Mouse (Mus musculus) heart, postnatal 14 days (tissue): ENCODE measurements around the gene Pate2. TPM values are rescaled to one million over a fixed set of nuclear protein-coding genes. Genes with fewer than 3 reads are reported as not detected.

Experiments used
- DNase-seq, 2 experiments: peaks; one replicate each; pipeline ENCODE4 v3.0.0; 2021 to 2022
- intact Hi-C: fragments of 180-260 bp; cut with DNase I; formaldehyde crosslinking; loops from one replicate; pipeline ENCODE4 v1.15.1; 2025
- long read RNA-seq, 2 experiments: library from polyadenylated mRNA; stranded (forward); transcript quantifications; one replicate each; pipeline ENCODE4 v2.0.0; 2021
- total RNA-seq, 2 experiments: library from RNA; stranded (reverse); gene quantifications; 2 replicates each; pipeline ENCODE4 v1.2.3; 2021

Pate2 gene
- total RNA-seq = not detected
- long read RNA-seq, experiment 1 = 0 reads
- long read RNA-seq, experiment 2 = 0 reads

DNA sequence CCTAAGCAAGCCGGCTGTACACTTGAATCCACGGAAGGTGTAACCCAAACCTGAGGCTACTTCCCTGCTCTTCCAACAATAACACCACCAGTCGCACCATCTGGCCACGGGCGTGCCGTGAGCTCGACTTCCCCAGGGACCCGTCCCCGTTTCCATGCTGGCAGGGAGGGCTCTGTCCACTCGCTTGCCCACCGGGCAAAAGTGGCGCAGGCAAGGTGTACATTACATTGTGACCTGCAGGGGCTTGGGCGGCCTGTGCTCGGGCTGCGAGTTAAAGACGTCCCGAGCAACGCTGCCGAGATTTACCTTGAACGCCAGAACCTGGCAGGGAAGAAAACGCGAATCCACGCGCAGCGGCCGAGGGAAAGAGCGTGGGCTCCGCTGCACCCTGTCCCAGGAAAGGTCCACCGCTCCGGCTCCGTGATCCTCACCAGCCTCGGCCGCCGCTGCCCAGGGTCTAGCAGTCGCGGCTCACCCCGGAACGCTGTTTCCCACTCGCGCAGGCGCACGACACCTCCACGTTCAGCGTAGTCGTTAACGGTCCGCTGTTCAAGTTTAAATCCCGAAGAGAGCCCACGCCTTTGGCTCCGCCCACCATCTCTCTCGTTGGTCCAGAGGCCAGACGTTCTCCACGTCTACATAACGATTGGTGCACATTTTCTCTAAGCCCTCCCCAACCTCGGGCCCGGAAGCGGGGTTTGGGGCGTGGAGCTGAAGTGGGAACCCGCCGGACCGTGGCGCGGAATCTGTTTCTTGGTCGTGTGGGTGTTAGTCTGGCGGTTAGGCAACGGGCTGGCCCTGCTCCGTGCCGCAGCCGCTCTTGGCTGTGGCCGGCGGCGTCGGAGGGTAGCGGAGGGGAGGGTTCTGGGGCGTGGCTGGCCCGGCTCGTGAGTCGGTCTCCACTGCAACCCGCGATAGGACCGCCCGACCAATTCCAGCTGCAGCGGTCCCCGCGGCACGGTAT, at the start of gene Pate2, which contains the start of gene Hyls1:
Gene Pate2 (plus strand): TSS at position 714 of the 964 bp plus-strand sequence.
Gene Hyls1 (minus strand): TSS at position 828 of the 964 bp plus-strand sequence.
- intact Hi-C loops = no loop called here
- peak; percentile 92 for DNase-seq

GRCm38 (mm10) chr9:35520631-35521348, 49.3 kb upstream of the Pate2 start:
- DNase-seq = no peak
- intact Hi-C loops = no loop called here

- DNase-seq = no peak
- intact Hi-C loops = no loop called here
Observed at GRCm38 (mm10) chr9:35522241-35522640, 47.8 kb upstream of the Pate2 start.

DNA sequence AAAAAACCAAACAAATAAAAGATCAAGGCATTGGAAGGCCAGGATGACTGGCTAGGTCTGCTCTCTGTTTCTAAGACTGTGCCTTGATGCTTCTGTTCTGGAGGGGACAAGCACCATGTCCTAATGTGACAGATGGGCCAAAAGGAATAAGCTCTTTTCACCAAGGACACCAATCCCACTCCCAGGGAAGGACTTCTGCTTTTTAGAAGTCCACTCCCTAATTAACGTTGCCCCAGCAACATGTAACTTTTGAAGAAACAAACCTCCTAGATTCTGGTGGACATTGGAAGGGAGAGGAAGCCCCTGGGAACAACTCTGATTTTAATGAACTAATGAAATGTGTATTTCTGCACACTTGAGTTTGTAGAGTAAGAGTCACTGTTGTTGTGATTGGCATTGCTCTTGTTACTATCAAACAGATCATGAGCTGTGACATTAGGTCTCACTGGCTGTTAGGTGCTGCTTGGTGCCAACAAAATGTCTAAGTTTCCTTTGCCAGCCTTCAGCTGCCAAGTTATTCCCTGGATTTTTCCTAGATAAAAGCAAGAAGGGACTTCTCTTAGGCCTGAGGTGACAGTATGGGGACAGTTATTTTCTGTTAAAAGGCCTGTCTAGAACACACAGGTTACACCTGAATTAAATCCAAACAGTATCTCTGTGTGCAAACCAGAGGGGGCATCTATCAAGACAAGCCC, 47.1 kb upstream of the Pate2 start:
- no peak for DNase-seq
- intact Hi-C loops = no loop called here

DNA sequence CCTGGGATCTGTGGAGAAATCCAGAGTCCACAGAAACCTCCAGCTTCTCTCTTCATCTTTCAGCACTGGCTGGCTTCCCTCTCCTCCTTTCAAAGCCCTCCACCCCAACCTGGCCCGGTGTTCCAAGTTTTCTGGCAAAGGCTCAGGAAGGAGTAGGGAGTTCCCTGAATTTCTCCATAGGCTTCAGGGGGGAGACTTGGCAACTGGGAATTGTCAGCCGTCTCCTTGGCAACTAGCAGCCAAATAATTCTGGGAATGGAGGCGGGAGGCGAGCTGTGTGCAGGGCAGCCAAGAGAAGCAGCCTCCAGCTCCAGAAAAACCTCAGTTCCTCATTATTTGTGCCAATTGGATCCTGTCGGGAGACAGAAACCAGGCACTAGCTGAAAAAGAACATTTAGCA, 46.5 kb upstream of the Pate2 start:
- DNase-seq = peak; percentile 47 to 50
- intact Hi-C loops = no loop called here

DNA sequence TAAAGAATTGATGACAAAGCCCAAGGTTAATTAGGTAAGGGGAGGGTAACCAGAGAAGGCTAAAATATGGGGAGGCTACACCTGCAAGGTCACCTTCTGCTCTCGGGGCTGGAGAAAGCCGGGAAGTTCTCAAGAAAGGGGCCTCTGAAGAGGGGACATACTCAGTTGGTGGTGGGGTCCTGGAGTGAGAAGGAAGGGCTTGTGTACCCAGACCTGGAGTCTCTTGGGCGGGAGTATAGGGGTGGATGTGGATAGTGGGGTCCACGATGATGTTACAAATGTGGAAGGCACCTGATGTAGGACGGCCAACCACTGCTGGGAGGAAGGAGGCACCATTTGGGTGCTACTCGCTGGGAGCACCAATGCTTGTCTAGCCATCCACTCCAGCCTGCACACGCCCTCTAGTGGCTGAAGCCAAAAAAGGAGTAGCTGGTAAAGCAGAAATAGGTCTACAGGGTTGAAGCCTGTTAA, 46.1 kb upstream of the Pate2 start:
- intact Hi-C loops = loop anchor here (1.0 to 2.0 kb wide), 2 partner anchors 103 to 242 kb away; partner anchors contain the start of gene Cdon
- DNase-seq = peak; percentile 69 to 82

DNA sequence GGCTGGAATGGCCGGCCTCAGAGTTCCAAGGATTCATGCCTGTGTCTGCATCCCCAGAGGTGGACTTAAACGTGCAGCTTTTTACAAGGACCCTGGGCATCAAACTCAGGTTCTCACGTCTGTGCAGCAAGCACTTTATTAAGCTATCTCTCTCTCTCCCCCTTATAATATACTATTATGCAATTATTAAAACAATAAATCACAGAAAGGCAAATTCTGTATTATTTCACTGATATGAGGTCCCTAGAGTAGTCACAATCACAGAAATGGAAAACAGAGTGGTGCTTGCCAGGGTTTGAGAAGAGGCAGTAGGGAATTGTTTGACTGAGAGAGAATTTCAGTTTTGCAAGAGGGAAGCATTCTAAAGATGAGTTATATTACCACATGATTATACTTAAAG, 40.9 kb upstream of the Pate2 start:
- intact Hi-C loops = no loop called here
- DNase-seq = no peak

DNA sequence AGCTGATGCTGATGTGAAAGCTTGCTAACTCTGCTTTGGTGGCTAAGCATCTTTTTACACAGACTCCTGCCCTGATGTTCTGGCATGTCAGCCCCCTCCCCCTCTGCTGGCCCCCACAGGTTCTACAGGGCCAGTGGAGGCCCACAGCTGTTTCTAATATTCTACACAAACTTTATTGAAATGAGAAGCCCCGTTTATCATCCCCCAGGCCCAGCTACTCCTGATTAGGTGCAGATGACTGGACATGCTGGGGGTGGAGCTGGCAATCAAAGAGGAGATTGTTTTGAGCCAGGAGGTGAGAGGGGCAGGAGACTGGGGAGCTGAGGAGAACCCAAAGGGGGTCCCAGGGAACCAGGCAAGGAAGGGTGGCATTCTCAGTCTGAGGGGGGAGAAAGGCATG, 40.3 kb upstream of the Pate2 start:
- intact Hi-C loops = no loop called here
- no peak for DNase-seq

- DNase-seq = no peak
- intact Hi-C loops = no loop called here
Observed at GRCm38 (mm10) chr9:35533266-35533665, 36.8 kb upstream of the Pate2 start.

DNA sequence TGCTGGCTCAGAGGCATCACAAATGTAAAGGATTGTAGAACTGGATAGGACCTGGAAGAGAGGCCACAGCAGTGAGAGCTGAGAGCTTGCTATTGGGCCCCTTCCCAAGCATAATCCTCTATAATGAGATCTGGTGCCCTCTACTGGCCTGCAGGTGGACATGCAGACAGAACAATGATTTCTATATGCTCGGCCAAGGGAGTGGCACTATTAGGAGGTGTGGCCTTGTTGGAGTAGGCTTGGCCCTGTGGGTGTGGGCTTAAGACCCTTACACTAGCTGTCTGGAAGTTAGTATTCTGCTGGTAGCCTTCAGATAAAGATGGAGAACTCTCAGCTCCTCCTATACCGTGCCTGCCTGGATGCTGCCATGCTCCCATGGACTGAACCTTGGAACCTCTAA, 35.0 kb upstream of the Pate2 start:
- peak; percentile 48 to 71 for DNase-seq
- intact Hi-C loops = no loop called here

DNA sequence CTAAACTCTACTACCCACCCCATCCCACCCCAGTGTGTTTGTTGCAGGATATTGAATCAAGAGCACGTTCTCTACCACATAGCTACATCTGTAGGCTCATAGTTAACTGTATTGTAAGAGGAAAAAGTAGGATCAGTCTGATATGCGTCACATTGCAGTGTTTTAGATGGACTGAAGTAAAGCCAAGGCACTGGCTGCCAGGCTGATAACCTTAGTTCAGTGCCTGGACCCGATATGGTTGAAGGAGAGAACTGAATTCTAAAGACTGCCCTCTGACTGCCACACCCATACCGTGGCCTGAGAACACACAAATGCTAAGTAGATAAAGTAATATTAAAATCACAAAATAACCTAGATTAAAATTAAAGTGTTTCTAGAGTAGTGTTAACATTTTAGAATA, 34.2 kb upstream of the Pate2 start:
- no peak for DNase-seq
- intact Hi-C loops = no loop called here

GRCm38 (mm10) chr9:35539001-35539750, 30.9 kb upstream of the Pate2 start:
- intact Hi-C loops = no loop called here
- DNase-seq = no peak

- intact Hi-C loops = loop anchor here (1.0 to 10.0 kb wide), 2 partner anchors 259 to 506 kb away; no protein-coding TSS in a partner anchor
- DNase-seq = no peak
Observed at GRCm38 (mm10) chr9:35541024-35541423, 29.1 kb upstream of the Pate2 start.

- intact Hi-C loops = loop anchor here (1.0 to 10.0 kb wide), 2 partner anchors 259 to 507 kb away; no protein-coding TSS in a partner anchor
- DNase-seq = peak; percentile 80 to 89
Observed at GRCm38 (mm10) chr9:35541488-35541887, 28.6 kb upstream of the Pate2 start.

GRCm38 (mm10) chr9:35541941-35542340, 28.1 kb upstream of the Pate2 start:
- intact Hi-C loops = loop anchor here (1.0 to 10.0 kb wide), 2 partner anchors 260 to 507 kb away; no protein-coding TSS in a partner anchor
- no peak for DNase-seq

DNA sequence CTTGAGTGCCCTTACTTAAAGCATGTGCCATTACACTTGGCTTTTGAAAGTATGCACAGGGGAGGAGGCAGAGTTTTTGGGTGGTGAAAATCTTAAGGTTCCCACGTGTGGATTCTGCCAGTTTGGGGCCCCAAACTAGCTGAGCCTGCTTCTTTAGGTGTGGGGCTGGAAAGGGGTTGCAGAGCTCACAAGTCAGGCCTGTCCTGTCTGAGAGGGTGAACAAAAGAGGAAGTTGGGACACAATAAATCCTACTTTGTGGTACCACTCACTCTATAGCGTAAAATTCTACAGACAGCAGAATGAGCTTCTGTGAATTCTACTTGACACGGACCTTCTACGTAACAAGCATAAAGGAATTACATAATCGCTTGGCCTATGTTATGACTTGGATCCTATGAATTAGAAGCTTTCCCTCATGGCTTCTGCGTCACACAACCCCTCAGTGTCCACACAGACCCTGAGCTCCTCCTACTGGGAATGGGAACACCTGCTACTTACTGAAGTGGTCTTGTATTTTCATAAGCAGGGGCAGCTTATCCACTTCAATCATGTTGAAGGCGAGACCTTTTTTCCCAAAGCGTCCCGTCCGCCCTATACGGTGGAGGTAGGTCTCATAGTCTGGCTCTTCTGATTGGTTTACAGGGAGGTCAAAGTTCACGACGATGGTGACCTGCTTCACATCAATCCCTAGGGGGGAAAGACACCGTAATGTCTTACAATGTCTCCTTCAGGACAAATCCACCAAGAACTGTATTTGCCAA, 26.8 kb upstream of the Pate2 start:
- intact Hi-C loops = loop anchor here (10.0 kb wide), 1 partner anchor 508 kb away; no protein-coding TSS in a partner anchor
- no peak for DNase-seq

- peak in 1 of 2 experiments; percentile 50 for DNase-seq
- intact Hi-C loops = loop anchor here (10.0 kb wide), 1 partner anchor 510 kb away; no protein-coding TSS in a partner anchor
Observed at GRCm38 (mm10) chr9:35544666-35545065, 25.4 kb upstream of the Pate2 start.

GRCm38 (mm10) chr9:35545704-35546103, 24.4 kb upstream of the Pate2 start:
- DNase-seq = no peak
- intact Hi-C loops = loop anchor here (10.0 kb wide), 1 partner anchor 511 kb away; no protein-coding TSS in a partner anchor
